Comparison of ENCODE assay signal across 28 mouse cellular contexts in the genomic region with DNA sequence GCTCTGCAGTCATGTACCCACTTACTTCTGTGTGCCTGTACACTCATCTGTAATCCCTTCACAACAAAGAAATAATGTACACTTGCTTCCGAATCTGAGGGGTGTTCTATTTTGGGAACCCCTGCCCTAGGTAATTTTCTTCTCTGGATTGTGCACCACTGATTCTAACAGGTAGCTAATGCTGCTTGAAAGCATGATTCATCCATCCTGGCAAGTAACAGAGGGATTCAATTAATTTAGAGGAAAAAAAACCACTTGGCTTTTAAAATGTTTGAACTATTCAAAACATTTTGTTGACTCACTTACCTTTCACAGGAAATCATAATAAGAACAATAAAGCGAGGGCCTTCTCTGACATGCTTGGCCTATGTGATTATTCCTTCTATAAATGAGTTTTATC.
"Had no signal": no experiment of that assay in that cellular context is flagged by ENCODE, and none has a peak within 500 bp of the region (broad histone marks: within the 10 kb centered on the region; RNA-seq: fewer than 3 reads in every experiment).

No protein-coding gene starts in this region.

- ATAC-seq: hindbrain, postnatal 0 days; intestine, embryonic 16.5 days had no signal

- H3K36me3 ChIP-seq: heart, embryonic 13.5 days; heart, embryonic 15.5 days; hindbrain, embryonic 13.5 days; hindbrain, embryonic 15.5 days; kidney, embryonic 15.5 days; limb, embryonic 12.5 days; liver, embryonic 13.5 days had no signal

- H3K9ac ChIP-seq: heart, embryonic 13.5 days; heart, embryonic 15.5 days; hindbrain, embryonic 13.5 days; hindbrain, embryonic 15.5 days; kidney, embryonic 15.5 days; limb, embryonic 12.5 days; liver, embryonic 13.5 days had no signal

- H3K27me3 ChIP-seq: heart, embryonic 13.5 days; heart, embryonic 15.5 days; hindbrain, embryonic 13.5 days; hindbrain, embryonic 15.5 days; kidney, embryonic 15.5 days; limb, embryonic 12.5 days; liver, embryonic 13.5 days had no signal

- H3K9me3 ChIP-seq: heart, embryonic 15.5 days; hindbrain, embryonic 13.5 days; hindbrain, embryonic 15.5 days; kidney, embryonic 15.5 days; liver, embryonic 13.5 days had no signal

- H3K27ac ChIP-seq: gastrocnemius, adult 2 months; heart, adult 2 months; heart, embryonic 13.5 days; heart, embryonic 15.5 days; hindbrain, embryonic 13.5 days; hindbrain, embryonic 15.5 days; hindbrain, postnatal 0 days; kidney, postnatal 0 days; limb, embryonic 12.5 days; liver, embryonic 13.5 days had no signal

- H3K4me3 ChIP-seq: gastrocnemius, adult 2 months; heart, adult 2 months; heart, embryonic 13.5 days; heart, embryonic 15.5 days; hindbrain, embryonic 13.5 days; hindbrain, embryonic 15.5 days; kidney, embryonic 15.5 days; limb, embryonic 12.5 days; liver, embryonic 13.5 days had no signal

- H3K4me1 ChIP-seq: heart, embryonic 15.5 days; hindbrain, embryonic 13.5 days; hindbrain, embryonic 15.5 days had no signal

- DNase-seq: gastrocnemius, adult 2 months; gastrocnemius, postnatal 10 days; gastrocnemius, postnatal 25 days; heart, adult 11 months; heart, adult 2 months; heart, postnatal 14 days; heart, postnatal 36 days; kidney, adult 11 months; kidney, adult 2 months; kidney, adult 9 months; kidney, postnatal 14 days; kidney, postnatal 36 days; layer of hippocampus, adult 9-11 months; layer of hippocampus, postnatal 36 days; left cerebral cortex, postnatal 4 days; liver; liver, embryonic 13.5 days had no signal

- H3K4me2 ChIP-seq: heart, embryonic 11.5 days; heart, embryonic 13.5 days; heart, embryonic 15.5 days; hindbrain, embryonic 13.5 days; hindbrain, embryonic 15.5 days; kidney, embryonic 15.5 days; limb, embryonic 12.5 days; liver, embryonic 11.5 days; liver, embryonic 13.5 days had no signal
